Mouse (Mus musculus) cerebellum, adult (tissue): ENCODE results near the gene 4930578G10Rik.
"Not testable (repeated sequence)": the region's sequence is repeated elsewhere in the genome, so short reads cannot be mapped to it uniquely, and the experiment has no call there.

Experiments used
- ATAC-seq: cut with Nextera tagmentation; 2 replicates; pipeline ENCODE4 v1.9.2; 2017; ENCODE audit warnings: mild to moderate bottlenecking, moderate library complexity, mixed read lengths; ENCODE audit not compliant: insufficient number of reproducible peaks, low FRiP score, low TSS enrichment

Gene 4930578G10Rik

GRCm38 (mm10) chr4:42735245-42735644, at the start of gene 4930578G10Rik:
TSS of gene 4930578G10Rik (plus strand) at chr4:42735545.
- not testable (repeated sequence) for ATAC-seq

- ATAC-seq = not testable (repeated sequence)
These were observed 21.1 kb downstream of the 4930578G10Rik start, which contains the start of gene Ccl19 for GRCm38 (mm10) chr4:42756477-42756876. TSS of gene Ccl19 (minus strand) at chr4:42756577.

- ATAC-seq = not testable (repeated sequence)
These were observed 38.5 kb downstream of the 4930578G10Rik start, which contains the start of gene Ccl21a for GRCm38 (mm10) chr4:42773893-42774292. TSS of gene Ccl21a (minus strand) at chr4:42773993.

GRCm38 (mm10) chr4:42853788-42854187, 118.4 kb downstream of the 4930578G10Rik start, which contains the start of gene Fam205a1:
TSS of gene Fam205a1 (minus strand) at chr4:42853888.
- ATAC-seq = not testable (repeated sequence)

GRCm38 (mm10) chr4:42856671-42857070, 121.3 kb downstream of the 4930578G10Rik start, which contains the start of gene Gm12394:
TSS of gene Gm12394 (minus strand) at chr4:42856771.
- not testable (repeated sequence) for ATAC-seq

DNA sequence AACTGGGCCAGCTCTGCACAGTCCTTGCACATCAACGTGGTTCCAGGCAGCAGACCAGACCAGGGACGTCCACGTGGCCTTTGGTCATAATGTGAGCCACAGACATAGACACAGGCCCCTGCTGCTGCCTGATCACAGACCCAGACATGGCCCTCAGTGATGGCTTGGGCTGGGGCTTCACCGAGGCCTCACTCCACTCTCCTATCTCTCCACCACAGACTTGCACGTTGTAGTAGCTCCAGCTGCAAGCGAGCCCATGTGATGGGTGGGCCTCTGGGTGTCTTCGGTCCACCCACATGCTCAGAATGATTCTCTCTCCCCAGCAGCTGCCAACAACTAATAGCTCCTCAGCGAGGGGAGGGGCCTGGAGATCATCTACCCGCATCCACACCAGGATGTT, 125.1 kb downstream of the 4930578G10Rik start:
- not testable (repeated sequence) for ATAC-seq

- ATAC-seq = not testable (repeated sequence)
These were observed 128.1 kb downstream of the 4930578G10Rik start for GRCm38 (mm10) chr4:42863487-42863886.

DNA sequence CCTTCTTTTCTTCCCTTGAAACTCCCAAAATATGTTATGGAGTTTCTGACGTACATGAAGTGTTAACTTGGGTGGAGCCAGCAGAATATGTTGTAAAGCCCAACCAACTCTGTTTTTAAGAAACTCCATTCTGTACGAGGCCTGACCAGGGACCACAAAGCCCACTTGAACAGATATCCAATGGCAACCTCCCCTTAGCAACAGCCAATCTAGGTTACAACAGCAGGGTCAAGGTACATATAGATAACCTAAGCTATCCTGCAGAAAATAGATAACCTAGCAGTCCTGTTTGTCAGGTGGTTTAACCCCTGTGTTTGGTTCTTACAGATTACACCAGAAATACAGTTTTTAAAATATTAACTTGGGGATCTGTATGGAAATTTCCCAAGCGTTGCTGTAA, 132.0 kb downstream of the 4930578G10Rik start:
- ATAC-seq = no peak

- ATAC-seq = no peak
These were observed 132.8 kb downstream of the 4930578G10Rik start for GRCm38 (mm10) chr4:42868193-42868592.

GRCm38 (mm10) chr4:42870748-42871147, 135.4 kb downstream of the 4930578G10Rik start:
- ATAC-seq = no peak

GRCm38 (mm10) chr4:42872151-42872550, 136.8 kb downstream of the 4930578G10Rik start:
- no peak for ATAC-seq

- ATAC-seq = no peak
These were observed 137.5 kb downstream of the 4930578G10Rik start for GRCm38 (mm10) chr4:42872746-42873435.

DNA sequence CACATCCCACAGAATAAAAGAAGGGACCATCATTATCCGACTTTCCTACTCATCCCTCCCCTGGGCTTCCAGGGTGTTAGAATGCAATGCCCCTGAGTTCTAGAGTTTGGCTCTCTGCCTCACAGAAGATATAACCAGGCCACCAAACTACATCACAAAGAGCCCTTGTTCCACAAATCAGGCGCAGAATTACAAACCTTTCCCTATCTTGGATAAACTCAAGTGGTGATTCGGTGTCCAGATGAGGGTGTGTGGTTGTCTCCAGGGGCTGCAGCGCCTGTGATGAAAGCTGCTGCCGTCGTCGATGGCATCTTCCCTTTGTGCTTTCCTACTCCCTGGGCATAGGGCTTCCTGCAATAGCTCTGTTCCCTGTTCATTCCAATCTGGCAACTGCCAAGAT, 138.8 kb downstream of the 4930578G10Rik start, which contains the start of gene Fam205c:
Gene Fam205c, minus strand, starts transcription at position 101 of the 400 bp plus-strand sequence.
- ATAC-seq = no peak

GRCm38 (mm10) chr4:42876586-42877291, 141.4 kb downstream of the 4930578G10Rik start:
- peak; percentile 87 for ATAC-seq

- ATAC-seq = no peak
These were observed 142.3 kb downstream of the 4930578G10Rik start for GRCm38 (mm10) chr4:42877657-42878056.

GRCm38 (mm10) chr4:42879829-42880676, 144.7 kb downstream of the 4930578G10Rik start:
- no peak for ATAC-seq

- ATAC-seq = no peak
These were observed 145.3 kb downstream of the 4930578G10Rik start for GRCm38 (mm10) chr4:42880677-42880948.

DNA sequence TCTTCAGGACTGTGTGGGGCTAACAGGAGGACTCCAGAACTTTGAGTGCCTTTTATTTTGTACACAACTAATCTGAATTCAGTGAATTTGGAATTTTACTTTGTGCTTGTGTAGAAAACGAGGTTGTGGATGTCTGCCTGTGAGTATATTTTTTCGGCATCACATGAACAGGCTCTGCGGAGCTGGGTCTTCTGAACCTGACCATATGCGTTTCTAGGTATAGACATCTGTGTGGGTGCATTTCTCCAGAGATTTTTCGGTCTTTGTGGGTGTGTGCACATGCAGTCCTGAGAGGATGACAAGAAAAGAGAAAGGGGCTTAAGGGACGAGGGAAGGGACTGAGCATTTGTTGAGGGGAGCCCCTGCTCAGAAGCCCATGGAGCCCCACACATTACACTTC, 151.6 kb downstream of the 4930578G10Rik start:
- ATAC-seq = no peak

- ATAC-seq = no peak
These were observed 153.5 kb downstream of the 4930578G10Rik start for GRCm38 (mm10) chr4:42888806-42889205.

- no peak for ATAC-seq
These were observed 155.8 kb downstream of the 4930578G10Rik start for GRCm38 (mm10) chr4:42891176-42891575.
